Mouse (Mus musculus) C2C12 (cell line): ENCODE measurements around the gene Samd10.

Experiments used
- CTCF ChIP-seq: IDR thresholded peaks from one replicate; pipeline ENCODE4 v1.5.1; 2011; ENCODE audit not compliant: control insufficient read depth, insufficient read depth, insufficient read length
- MAX ChIP-seq: IDR thresholded peaks from one replicate; pipeline ENCODE4 v1.6.1; 2011; ENCODE audit warnings: mild to moderate bottlenecking, control low read depth
- USF1 ChIP-seq: IDR thresholded peaks from one replicate; pipeline ENCODE4 v1.6.1; 2011; ENCODE audit warnings: low read depth, mild to moderate bottlenecking, control low read depth, moderate library complexity

DNA sequence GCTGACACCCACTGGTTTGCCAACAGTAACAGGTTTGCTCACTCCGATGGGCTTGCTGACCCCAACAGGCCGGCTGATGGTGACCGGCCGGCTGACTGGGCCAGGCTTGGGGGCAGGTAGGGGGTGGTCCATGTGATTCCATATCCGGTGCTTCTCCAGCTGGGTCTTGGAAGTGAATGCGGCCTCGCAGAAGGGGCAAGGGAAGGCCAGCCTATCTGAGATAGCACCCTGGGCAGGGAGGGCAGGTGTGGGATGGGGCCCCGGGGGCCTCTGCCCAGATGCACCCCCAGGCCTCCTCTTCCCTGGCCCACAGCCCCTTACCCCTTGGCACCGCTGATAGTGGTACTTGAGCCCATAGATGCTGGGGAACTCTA lies 9.3 kb downstream of the Samd10 start:
- TF ChIP-seq CTCF (no peak), USF1 (no peak), MAX (no peak)
